Mouse (Mus musculus): ENCODE results near the gene Arrdc1.

DNA sequence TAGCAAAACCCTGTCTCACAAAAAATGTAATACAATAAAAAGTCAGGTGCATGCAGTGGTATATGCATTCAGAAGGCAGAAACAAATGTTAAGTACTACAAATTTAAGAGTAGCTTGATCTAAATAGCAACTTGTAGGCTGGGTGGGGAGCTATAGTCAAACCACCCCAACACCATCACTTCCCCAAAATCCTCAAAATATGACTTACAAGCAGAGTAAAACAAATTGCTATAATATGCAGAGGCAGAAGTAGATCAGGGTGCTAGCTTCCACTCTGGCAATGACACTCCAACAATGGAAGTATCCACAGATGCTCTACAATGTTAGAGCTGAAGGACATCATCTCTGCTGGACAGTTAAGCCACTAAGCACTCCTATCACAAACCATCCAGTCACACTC lies 22.5 kb downstream of the Arrdc1 start:
- no peak for TF ChIP-seq POLR2A (IDR thresholded peaks at IDR 0.05; ENCODE audit: low read depth, low read length)
- TF ChIP-seq CTCF (IDR thresholded peaks at IDR 0.05; ENCODE audit: borderline replicate concordance, insufficient read depth, low read length), result no peak

Data from embryonic fibroblast, embryonic 13.5 days (primary cell).